Mouse (Mus musculus): ENCODE results near the gene Gtsf1.
A peak's percentile ranks its signal among the peaks of the same experiment; 100 is the strongest.

Gtsf1 gene

DNA sequence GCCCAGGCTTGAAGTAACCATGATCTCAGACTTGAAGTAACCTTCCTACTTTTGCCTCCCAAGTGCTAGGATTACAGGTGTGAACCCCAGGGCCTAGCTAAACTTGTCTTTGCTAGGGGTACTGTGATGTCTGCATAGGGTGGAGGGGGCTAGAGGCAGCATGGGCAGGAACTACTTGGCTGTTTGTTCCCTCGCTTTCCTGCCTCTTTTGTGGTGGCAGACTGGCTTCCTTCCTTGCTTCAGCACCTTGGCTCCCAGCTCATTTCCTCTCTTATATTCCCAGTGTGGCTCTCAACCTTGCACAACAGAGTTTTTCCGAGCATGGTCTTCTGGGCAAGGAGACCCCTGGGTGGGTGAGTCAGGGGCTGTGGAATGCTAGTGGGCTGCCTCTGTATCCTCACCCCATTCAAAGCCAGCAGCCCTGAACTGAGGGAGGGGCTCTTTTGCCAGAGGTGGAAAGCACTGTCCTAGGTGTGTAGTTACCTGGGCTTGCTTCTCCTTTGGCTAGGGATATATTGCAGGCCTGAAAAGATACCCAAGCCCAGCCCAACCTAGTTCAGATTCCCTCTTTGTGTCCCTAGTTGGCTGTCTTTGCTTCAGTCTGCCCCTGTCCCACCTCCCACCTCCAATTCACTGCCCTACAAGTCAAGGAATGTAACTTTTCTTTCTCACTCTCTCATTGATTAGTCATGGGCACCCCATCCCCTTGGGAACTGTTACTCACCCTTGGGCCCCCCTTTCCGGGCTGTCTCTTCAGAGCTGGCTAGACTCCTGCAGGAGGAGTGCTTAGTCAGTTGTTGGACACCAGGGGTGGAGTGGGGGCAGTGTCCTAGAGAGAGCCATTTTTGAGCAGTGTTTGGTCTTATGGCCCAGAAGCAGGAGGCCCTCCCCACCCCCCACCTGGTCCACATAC is 52.3 kb downstream of the Gtsf1 start:
- DNase-seq (ENCODE audit: low read depth, low spot score): no peak

GRCm38 (mm10) chr15:103376837-103377269 is 53.4 kb downstream of the Gtsf1 start:
- no peak for DNase-seq (ENCODE audit: low read depth, low spot score)

GRCm38 (mm10) chr15:103375112-103375800 is 55.0 kb downstream of the Gtsf1 start:
- no peak for DNase-seq (ENCODE audit: low read depth, low spot score)

- DNase-seq (ENCODE audit: low read depth, low spot score): no peak
Observed at GRCm38 (mm10) chr15:103372461-103372860, 57.8 kb downstream of the Gtsf1 start.

GRCm38 (mm10) chr15:103371741-103372140 is 58.5 kb downstream of the Gtsf1 start:
- DNase-seq (ENCODE audit: low read depth, low spot score): no peak

DNA sequence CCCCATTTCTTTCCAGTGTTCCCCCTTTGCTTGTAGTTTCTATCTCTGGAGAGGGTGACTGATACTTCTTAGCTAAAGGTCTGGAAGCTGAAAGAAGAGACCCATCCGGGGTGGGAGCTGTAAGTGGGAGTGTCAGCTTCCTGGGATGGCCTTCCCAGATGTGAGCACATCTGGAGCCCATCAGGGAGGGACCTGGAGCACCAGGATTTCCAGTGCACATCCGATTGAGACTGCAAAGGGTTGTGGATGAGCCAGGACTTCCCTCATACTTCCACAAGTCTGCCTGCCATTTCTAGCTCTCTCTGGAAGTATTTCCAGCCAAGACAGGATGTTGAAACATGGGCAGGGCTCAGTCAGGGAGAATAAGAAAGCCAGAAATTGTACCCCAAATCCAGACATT is 59.1 kb downstream of the Gtsf1 start:
- DNase-seq (ENCODE audit: low read depth, low spot score): no peak

- DNase-seq (ENCODE audit: low read depth, low spot score): no peak
Observed at GRCm38 (mm10) chr15:103370462-103370861, 59.8 kb downstream of the Gtsf1 start.

DNA sequence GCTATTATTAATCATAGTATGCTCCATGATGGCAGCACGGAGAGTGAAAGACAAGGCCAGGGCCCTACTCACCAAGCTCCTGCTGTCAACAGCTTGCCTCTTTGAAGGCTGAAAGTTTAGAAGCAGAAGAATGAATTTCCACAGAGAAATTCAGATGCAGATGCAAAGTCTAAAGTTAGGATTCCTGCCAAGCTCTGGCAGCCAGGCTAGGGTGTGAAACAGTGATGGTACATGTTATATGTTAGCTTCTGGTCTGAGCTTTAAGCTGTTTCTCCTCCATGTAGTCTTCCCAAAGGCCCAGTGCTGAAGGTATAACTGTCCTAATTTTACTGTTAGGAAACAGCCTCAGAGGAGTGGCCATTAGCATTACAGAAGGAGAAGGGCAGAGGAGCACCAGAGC is 61.1 kb downstream of the Gtsf1 start:
- peak; percentile 54 for DNase-seq (ENCODE audit: low read depth, low spot score)

DNA sequence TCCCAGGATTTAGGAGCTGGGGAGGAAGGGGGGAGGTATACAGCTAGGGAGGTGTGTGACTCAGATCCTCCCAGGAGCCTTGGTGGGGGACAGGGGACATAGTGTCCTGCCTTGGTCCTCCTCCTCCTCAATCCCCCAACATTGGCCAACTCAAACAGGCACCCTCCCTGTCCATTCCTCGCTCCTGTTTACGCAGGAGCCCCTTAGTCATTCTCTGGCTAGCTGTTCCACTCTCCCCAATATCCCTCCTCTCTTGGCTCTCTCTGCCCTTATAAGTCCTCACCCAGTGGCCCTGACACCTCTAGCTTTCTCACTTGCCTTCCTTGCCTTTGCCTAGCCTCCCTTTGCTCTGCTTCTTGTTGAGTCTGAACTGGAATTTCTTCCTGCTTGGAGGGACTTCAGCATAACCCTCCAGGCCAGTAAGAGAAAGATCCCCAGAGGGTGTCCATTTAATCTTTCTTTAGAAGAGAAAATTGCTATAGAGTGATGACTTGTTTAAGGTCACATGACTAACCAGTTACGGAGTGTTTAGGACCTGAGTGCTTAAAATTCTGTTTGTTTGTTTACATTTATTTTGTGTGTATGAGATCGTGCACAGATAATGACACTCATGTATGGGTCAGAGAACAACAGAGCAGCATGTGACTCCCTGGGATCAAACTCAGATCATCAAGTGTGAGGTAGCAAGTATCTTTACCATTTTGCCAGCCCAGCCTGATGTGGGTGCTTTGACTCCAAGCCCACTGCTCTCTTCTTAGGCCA is 61.9 kb downstream of the Gtsf1 start:
- no peak for DNase-seq (ENCODE audit: low read depth, low spot score)

DNA sequence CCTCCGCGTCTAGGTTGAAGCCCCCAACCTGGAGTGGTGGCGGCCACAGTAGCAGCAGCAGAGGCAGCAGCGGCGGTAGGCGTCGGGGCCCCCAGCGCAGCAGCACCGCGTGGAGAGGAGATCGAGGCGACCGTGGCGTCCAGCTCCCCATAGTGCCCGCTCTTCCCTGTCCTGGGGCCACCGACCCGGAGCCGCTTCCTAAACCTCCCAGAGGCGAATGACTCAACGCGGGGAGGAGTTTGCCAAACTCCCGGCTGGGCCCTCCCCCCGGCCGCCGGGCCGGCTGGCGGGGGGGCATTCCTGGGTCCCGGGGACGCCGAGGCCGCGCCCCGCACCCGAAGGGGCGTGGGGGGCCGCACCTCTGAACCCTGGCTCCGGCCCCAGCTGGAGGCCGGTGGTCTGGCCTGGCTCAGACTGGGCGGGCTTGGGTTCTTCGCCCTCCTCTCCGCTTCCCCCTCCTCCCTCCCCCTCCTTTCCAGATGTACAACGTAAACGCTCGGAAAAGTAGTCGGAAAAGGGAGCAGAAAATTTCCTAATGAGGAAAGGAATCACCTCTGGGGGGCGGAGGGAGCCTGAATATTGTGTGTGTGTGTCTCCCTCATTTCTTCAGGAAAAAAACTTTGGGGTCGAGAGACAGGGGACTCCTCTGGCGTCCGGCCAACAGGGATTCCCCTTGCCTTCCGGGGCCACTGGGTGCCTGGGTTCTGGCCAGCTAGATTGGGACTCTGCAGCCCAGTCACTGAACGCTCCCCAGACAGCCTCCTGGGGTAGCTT is 63.7 kb downstream of the Gtsf1 start, which contains the start of gene Itga5:
TSS of gene Itga5 (minus strand) at position 388 of the 774 bp plus-strand sequence.
- DNase-seq (ENCODE audit: low read depth, low spot score): no peak

- no peak for DNase-seq (ENCODE audit: low read depth, low spot score)
Observed at GRCm38 (mm10) chr15:103365471-103366375, 64.5 kb downstream of the Gtsf1 start.

DNA sequence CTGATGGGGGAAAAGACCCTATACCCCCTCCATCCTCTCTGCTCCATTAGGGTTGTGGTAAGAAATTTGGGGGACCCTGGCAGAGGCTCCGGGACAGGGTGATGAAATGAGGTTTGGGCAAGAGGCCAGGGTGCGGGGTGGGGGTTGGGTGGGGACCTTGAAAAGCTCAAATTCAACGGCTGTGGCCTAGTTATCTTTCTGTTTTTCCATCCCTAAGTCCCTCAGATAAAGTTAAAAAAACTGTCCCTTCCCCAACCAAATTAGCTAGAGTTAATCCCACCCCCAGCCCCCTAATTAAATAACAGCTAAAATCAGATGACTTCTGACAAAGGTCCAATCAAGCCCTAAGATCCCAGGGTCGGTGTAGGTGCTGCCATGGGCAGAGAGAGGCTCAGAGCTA is 65.5 kb downstream of the Gtsf1 start:
- DNase-seq (ENCODE audit: low read depth, low spot score): no peak

DNA sequence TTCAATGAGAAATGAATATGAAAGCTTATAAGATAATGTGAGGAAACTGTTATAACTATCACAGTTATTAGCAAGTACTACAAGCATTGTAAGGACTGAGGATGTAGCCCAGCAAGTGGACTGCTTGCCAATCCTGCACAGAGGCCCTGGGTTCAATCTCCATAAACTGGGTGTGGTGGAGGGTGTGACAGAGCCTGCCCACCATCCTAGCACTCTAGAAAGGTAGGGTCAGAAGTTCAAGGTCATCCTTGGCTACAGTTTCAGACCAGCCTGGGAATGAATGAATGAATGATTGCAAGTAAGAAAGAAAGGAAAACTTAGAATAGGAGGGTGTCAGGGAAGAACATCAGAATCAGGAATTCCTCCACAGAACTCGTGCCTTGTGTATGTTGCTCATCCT is 66.5 kb downstream of the Gtsf1 start:
- DNase-seq (ENCODE audit: low read depth, low spot score): no peak

DNA sequence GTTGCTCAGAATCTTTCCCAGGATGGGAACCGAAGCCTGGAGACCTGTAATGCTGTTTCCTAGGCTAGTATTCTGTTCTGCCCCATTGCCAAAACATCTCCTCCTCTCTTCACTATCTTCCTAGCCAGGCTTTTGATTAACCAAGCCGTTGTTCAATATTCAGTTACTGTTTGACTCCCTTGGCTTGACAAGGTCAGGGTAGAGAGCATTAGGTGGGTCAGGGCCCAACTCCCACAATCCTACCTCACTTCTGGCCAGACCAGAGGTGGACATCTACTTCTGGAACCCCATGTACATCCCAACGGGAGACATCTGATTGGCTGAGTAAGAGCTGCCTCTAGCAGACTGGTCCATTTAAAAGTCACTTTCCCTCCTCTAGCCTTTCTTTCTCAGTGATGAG is 67.3 kb downstream of the Gtsf1 start:
- no peak for DNase-seq (ENCODE audit: low read depth, low spot score)

DNA sequence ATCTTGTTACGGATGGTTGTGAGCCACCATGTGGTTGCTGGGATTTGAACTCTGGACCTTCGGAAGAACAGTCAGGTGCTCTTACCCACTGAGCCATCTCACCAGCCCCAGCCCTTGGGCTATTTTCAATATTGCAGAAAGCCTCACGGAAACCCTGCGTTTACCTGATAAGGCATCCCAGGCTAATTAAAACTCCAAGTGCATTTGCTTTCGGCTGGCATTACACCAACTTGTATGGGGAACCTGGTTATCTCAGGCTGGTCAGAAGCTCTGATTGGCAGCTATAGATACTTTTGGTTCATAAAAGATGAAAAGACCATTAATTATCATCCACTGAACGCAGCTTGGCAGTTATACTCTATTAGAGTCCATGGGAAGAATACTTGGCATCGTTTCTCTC is 67.9 kb downstream of the Gtsf1 start:
- DNase-seq (ENCODE audit: low read depth, low spot score): no peak

DNA sequence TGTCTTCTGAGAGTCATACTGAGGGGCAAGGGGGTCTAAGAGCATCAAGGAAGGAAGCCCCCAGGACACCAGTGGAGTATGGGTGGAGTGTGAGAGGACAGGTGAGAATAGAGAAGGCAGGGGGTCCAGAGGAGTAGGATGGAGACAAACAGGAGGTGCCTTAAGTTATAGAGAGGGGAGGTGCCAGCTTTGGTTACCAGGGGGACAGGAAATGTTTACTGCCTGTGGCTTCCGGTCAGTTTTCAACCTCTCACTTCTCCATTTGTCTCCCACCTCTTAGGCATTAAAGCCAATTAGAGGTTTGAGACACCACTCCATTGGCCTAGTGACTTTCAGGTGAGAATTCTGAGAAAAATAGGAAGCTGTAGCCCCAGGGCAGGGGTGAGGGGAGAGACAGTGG is 69.0 kb downstream of the Gtsf1 start:
- no peak for DNase-seq (ENCODE audit: low read depth, low spot score)

GRCm38 (mm10) chr15:103359869-103360602 is 70.2 kb downstream of the Gtsf1 start:
- DNase-seq (ENCODE audit: low read depth, low spot score): no peak

DNA sequence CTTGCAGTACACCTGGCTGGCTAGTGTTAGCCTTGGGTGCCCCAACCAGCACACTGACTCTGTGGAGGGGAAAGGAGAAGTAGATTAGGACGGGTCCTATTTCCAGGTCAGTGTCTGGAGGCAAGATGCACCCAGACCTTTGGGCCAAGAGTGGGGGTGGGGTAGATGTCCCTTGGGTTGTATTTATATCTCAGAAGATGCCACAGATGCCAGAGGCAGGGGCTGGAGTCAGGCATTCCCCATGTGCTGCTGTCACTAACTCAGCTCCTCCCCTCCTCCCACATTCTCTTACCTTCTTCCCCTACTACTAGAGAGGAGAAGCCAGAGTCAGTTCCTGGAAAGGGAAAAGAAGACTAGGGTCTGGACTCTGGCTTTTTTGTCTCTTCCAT is 71.2 kb downstream of the Gtsf1 start:
- DNase-seq (ENCODE audit: low read depth, low spot score): no peak

- DNase-seq (ENCODE audit: low read depth, low spot score): no peak
Observed at GRCm38 (mm10) chr15:103358278-103359121, 71.8 kb downstream of the Gtsf1 start.
